Mouse (Mus musculus): ENCODE results near the gene Olfr1394.
"Not testable (repeated sequence)": the region's sequence is repeated elsewhere in the genome, so short reads cannot be mapped to it uniquely, and the experiment has no call there.

DNA sequence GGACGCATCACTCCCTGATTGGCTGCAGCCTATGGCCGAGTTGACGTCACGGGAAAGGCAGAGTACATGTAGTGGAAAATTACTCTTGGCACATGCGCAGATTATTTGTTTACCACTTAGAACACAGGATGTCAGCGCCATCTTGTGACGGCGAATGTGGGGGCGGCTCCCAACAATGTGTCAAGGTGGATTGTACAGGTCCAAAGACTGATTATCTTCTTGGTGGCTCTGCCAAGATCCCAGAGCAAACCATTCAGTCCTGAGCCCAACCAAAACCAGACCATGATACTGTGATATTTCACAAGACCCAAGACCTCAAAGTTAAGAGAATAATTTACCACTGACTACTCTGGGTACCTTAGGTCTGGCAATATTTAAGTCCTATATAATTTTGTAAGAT, 40.6 kb downstream of the Olfr1394 start:
- TF ChIP-seq CTCF (IDR thresholded peaks at IDR 0.05; ENCODE audit: control insufficient read depth, insufficient read depth, low read length); POLR2A (IDR thresholded peaks at IDR 0.05; ENCODE audit: borderline replicate concordance, control insufficient read depth, low read depth, low read length): not testable (repeated sequence)
